8 mouse cellular contexts compared by ENCODE assay signal in genomic region chr13:47013740-47014139, GRCm38 (mm10). TPM values are rescaled to one million over a fixed set of nuclear protein-coding genes. Genes with fewer than 3 reads are reported as not detected.
DNase-seq lines count a peak whose midpoint lies in the region; ATAC-seq and TF ChIP-seq lines count a peak whose summit lies in the region.

No protein-coding gene starts in this region.

- H3K36me3 ChIP-seq in kidney, postnatal 0 days (ENCODE audit: insufficient read depth, low read length), result no peaks in the 10 kb centered on the region
- no peaks in the 10 kb centered on the region for H3K36me3 ChIP-seq in embryonic facial prominence, embryonic 15.5 days
- no peaks in the 10 kb centered on the region for H3K36me3 ChIP-seq in intestine, embryonic 15.5 days
- no peaks in the 10 kb centered on the region for H3K36me3 ChIP-seq in neural tube, embryonic 11.5 days (ENCODE audit: control insufficient read depth, insufficient read depth, low read length)

- H3K9ac ChIP-seq in kidney, postnatal 0 days (ENCODE audit: low read depth, low read length), result peak overlapping the region; percentile 49; the same call in 1 of the 2 replicates
- peak overlapping the region; percentile 31 for H3K9ac ChIP-seq in embryonic facial prominence, embryonic 15.5 days
- H3K9ac ChIP-seq in intestine, embryonic 15.5 days, result no peak overlapping the region
- no peak overlapping the region for H3K9ac ChIP-seq in neural tube, embryonic 11.5 days (ENCODE audit: low read length)

- no peak for TF ChIP-seq CTCF in kidney, postnatal 0 days (IDR thresholded peaks at IDR 0.05; ENCODE audit: low read depth)

- H3K4me2 ChIP-seq in kidney, postnatal 0 days (ENCODE audit: low read length), result peak overlapping the region; percentile 93
- H3K4me2 ChIP-seq in embryonic facial prominence, embryonic 15.5 days (replicated peaks), result peak overlapping the region; percentile 100
- H3K4me2 ChIP-seq in intestine, embryonic 15.5 days (replicated peaks), result peak overlapping the region; percentile 99
- peak overlapping the region; percentile 97 for H3K4me2 ChIP-seq in neural tube, embryonic 11.5 days (ENCODE audit: low read depth)

- H3K27ac ChIP-seq in kidney, postnatal 0 days, result no peak overlapping the region
- H3K27ac ChIP-seq in embryonic facial prominence, embryonic 15.5 days (replicated peaks), result no peak overlapping the region
- no peak overlapping the region for H3K27ac ChIP-seq in intestine, embryonic 15.5 days
- no peak overlapping the region for H3K27ac ChIP-seq in neural tube, embryonic 11.5 days (ENCODE audit: low read depth, low read length)

- H3K4me3 ChIP-seq in kidney, postnatal 0 days (replicated peaks; ENCODE audit: low read depth, low read length), result no peak overlapping the region
- peak overlapping the region; percentile 65 for H3K4me3 ChIP-seq in embryonic facial prominence, embryonic 15.5 days (replicated peaks)
- H3K4me3 ChIP-seq in intestine, embryonic 15.5 days (replicated peaks), result 0 out of 2 replicates have a peak overlapping the region, but pooled peaks have one; percentile 62
- H3K4me3 ChIP-seq in neural tube, embryonic 11.5 days (ENCODE audit: low read depth, low read length), result peak overlapping the region; percentile 47; the same call in 1 of the 2 replicates

- DNase-seq in kidney, postnatal 0 days (ENCODE audit: low spot score), result no peak
- no peak for DNase-seq in kidney, postnatal 36 days
- DNase-seq in neural tube, embryonic 11.5 days (ENCODE audit: low spot score), result no peak
- DNase-seq in urinary bladder, postnatal 25 days (ENCODE audit: low spot score), result no peak
- no peak for DNase-seq in left cerebral cortex, adult 9 months (ENCODE audit: low spot score in 2 of 2)
- no peak for DNase-seq in ovary, adult 18-20 months (ENCODE audit: low spot score)

- H3K27me3 ChIP-seq in kidney, postnatal 0 days (ENCODE audit: insufficient read depth, low read length), result no peaks in the 10 kb centered on the region
- H3K27me3 ChIP-seq in embryonic facial prominence, embryonic 15.5 days, result no peaks in the 10 kb centered on the region
- no peaks in the 10 kb centered on the region for H3K27me3 ChIP-seq in intestine, embryonic 15.5 days (replicated peaks)
- H3K27me3 ChIP-seq in neural tube, embryonic 11.5 days (ENCODE audit: control insufficient read depth, insufficient read depth, low read length), result 0 out of 2 replicates have a peak, but pooled peaks cover 4% of the 10 kb centered on the region

- 65% methylated on average over 10 of the region's 10 CpGs for WGBS in kidney, postnatal 0 days
- 65% methylated on average over 10 of the region's 10 CpGs for WGBS in embryonic facial prominence, embryonic 15.5 days
- 60% methylated on average over 10 of the region's 10 CpGs for WGBS in intestine, embryonic 15.5 days
- WGBS in neural tube, embryonic 11.5 days, result 58% methylated on average over 10 of the region's 10 CpGs

- ATAC-seq in kidney, postnatal 0 days (replicated peaks; ENCODE audit: low FRiP score, low read depth), result no peak
- ATAC-seq in embryonic facial prominence, embryonic 15.5 days (ENCODE audit: insufficient number of reproducible peaks, low FRiP score, low TSS enrichment, low read depth), result no peak
- ATAC-seq in intestine, embryonic 15.5 days, result 0 out of 2 replicates have a peak, but pooled peaks have one; percentile 14
- ATAC-seq in neural tube, embryonic 11.5 days (ENCODE audit: insufficient read depth, low FRiP score, low TSS enrichment), result no peak

- peaks cover 12% of the 10 kb centered on the region for H3K4me1 ChIP-seq in kidney, postnatal 0 days (replicated peaks; ENCODE audit: insufficient read depth, low read length)
- peaks cover 11% of the 10 kb centered on the region; the same call in 1 of the 2 replicates for H3K4me1 ChIP-seq in embryonic facial prominence, embryonic 15.5 days
- peaks cover 11% of the 10 kb centered on the region for H3K4me1 ChIP-seq in intestine, embryonic 15.5 days (replicated peaks)
- H3K4me1 ChIP-seq in neural tube, embryonic 11.5 days (ENCODE audit: control insufficient read depth, insufficient read depth, low read length), result no peaks in the 10 kb centered on the region

- H3K9me3 ChIP-seq in kidney, postnatal 0 days (replicated peaks; ENCODE audit: low read length), result peaks cover 6% of the 10 kb centered on the region; the same call in 1 of the 2 replicates
- peaks cover 13% of the 10 kb centered on the region; the same call in 1 of the 2 replicates for H3K9me3 ChIP-seq in embryonic facial prominence, embryonic 15.5 days (replicated peaks)
- no peaks in the 10 kb centered on the region for H3K9me3 ChIP-seq in intestine, embryonic 15.5 days
- H3K9me3 ChIP-seq in neural tube, embryonic 11.5 days (ENCODE audit: control insufficient read depth, low read length), result peaks cover 9% of the 10 kb centered on the region; the same call in 1 of the 2 replicates

RNA-seq across cellular contexts. Expression of gene Nhlrc1, which starts 0.9 kb away (rescaled TPM):
- polyA plus RNA-seq in kidney, postnatal 0 days (2015; fragmentation: Nextera tagmentation; extraction: Ambion mirVana), result 2.3 and 2.7 TPM in 2 replicates
- 5.9 TPM in 2 replicates for polyA plus RNA-seq in embryonic facial prominence, embryonic 15.5 days (2015; fragmentation: Nextera tagmentation; extraction: Ambion mirVana)
- polyA plus RNA-seq in intestine, embryonic 15.5 days (2015; fragmentation: Nextera tagmentation; extraction: Ambion mirVana), result 3.5 and 3.9 TPM in 2 replicates
- polyA plus RNA-seq in neural tube, embryonic 11.5 days (2014; fragmentation: Nextera tagmentation; extraction: Ambion mirVana), result 5.7 and 6.4 TPM in 2 replicates

RNA-seq across cellular contexts. Expression of gene Kdm1b, which starts 29.6 kb away (rescaled TPM):
- polyA plus RNA-seq in kidney, postnatal 0 days (2015; fragmentation: Nextera tagmentation; extraction: Ambion mirVana), result 11.6 and 12.9 TPM in 2 replicates
- 10.6 and 12.7 TPM in 2 replicates for polyA plus RNA-seq in embryonic facial prominence, embryonic 15.5 days (2015; fragmentation: Nextera tagmentation; extraction: Ambion mirVana)
- 11.0 and 11.1 TPM in 2 replicates for polyA plus RNA-seq in intestine, embryonic 15.5 days (2015; fragmentation: Nextera tagmentation; extraction: Ambion mirVana)
- 15.8 and 19.1 TPM in 2 replicates for polyA plus RNA-seq in neural tube, embryonic 11.5 days (2014; fragmentation: Nextera tagmentation; extraction: Ambion mirVana)

RNA-seq across cellular contexts. Expression of gene Tpmt, which starts 30.8 kb away (rescaled TPM):
- 55.3 and 55.8 TPM in 2 replicates for polyA plus RNA-seq in kidney, postnatal 0 days (2015; fragmentation: Nextera tagmentation; extraction: Ambion mirVana)
- polyA plus RNA-seq in embryonic facial prominence, embryonic 15.5 days (2015; fragmentation: Nextera tagmentation; extraction: Ambion mirVana), result 16.0 and 16.9 TPM in 2 replicates
- 24.1 and 24.2 TPM in 2 replicates for polyA plus RNA-seq in intestine, embryonic 15.5 days (2015; fragmentation: Nextera tagmentation; extraction: Ambion mirVana)
- 44.0 and 46.7 TPM in 2 replicates for polyA plus RNA-seq in neural tube, embryonic 11.5 days (2014; fragmentation: Nextera tagmentation; extraction: Ambion mirVana)

Comparison
In these comparisons a context has a peak if more than half of its experiments do, and no peak if none do; other contexts are left out.
1. H3K9ac ChIP-seq: peak in kidney, postnatal 0 days (single experiment) and embryonic facial prominence, embryonic 15.5 days (single experiment); none in intestine, embryonic 15.5 days (single experiment) and neural tube, embryonic 11.5 days (single experiment).
2. Peak in every context shown above with its lines, with median percentiles within 50 percentile points of each other: H3K4me2 ChIP-seq.